Mouse (Mus musculus) left cerebral cortex, adult 9 months (tissue): ENCODE measurements at regions not wholly inside any gene's neighbourhood (a gene's known extent, or its start where the extent isn't known, plus 50 kb on each side); places are given as distances from the start of the nearest gene placed in this dataset.
"Not testable (repeated sequence)": the region's sequence is repeated elsewhere in the genome, so short reads cannot be mapped to it uniquely, and the experiment has no call there.

ENCODE experiments used
- DNase-seq, 2 experiments: peaks; one replicate each; pipeline ENCODE4 v3.0.0; 2022; ENCODE audit warnings: low spot score in 2 of 2

DNA sequence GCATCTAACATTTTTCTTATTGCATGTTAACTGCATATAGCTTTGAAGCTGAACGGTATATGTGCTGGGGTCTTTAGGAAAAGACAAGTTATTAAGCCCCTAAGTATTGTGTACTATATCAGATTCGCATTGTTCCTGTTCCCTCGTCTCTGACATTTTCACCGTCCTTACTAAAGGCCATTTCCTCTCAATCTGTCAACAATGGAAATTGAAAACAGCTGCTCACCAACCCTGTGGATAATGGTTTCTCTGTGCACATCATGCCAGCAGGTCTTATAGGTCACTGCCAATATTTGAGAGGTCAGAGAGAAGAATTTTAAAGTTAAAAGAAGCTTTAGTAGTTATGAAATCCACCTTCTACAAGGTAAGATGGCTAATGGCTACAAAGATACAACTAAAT is 797.4 kb upstream of the Impad1 start:
- DNase-seq: no peak

DNA sequence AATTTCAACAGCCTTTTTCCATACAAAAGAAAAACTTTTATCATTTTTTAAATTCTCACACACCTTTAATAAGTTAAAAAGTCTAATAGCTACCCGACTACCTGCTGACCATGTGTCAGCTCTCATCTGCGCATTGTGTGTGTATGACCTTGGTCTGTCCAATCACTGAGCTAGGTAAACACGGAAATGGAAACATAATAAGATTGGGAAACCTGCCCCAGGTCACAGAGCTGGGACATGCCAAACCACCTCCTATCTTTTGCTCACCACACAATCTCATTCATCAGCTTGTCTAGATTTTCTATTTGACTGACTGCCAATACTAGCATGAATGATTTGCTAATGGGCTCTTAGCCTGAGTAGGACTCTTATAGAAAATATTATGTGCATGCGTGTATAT is 794.3 kb upstream of the Impad1 start:
- no peak for DNase-seq

DNA sequence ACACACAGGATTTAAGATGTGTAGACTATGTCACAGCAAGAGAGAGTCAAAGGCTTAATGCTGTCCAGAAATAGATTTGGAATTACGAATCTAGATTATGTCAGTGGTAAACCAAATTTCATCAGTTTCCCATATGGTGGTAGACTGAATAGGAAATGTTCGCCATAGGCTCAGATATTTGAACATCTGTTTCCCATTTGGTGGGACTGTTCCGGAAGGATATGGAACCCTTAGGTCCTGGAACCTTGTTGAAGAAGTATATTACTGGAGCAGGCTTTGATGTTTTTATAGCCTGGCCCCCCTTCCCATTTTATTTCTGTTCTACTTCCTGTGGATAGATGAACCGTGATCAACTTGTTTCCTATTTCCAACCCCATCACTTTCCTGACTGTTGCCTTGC is 792.0 kb upstream of the Impad1 start:
- DNase-seq: no peak

DNA sequence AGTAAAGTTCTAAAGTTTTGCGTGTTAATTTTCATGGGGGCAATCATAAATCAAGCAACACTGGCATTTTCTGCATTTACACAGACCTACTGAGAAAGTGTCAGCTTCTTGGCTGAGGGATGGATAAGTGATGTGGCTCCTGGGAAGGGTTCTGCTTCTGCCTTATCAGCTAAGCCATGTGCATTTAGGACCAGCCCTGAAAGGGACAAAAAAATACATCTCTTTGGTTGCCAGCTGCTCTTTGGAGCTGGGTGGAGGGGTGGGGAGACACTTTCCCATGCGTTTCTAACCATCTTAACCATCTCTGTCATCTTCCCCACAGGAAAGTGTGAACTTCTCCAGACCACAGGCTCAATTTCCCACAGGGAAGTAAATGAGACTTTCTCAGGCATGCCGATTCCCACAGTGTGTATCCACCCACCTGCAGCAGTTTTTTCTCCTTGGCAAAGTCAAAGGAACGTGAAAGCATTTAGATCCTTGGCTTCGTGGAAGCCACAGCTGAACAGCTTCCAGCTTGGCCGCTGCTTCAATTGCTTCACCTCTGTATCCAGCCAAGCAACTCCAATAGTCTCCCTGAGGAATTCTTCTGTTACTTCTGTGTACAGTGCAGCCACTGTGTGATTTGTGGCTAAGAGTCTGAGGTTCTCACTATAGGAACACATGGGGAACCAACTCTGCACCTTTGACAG is 791.0 kb upstream of the Impad1 start:
- DNase-seq: no peak

DNA sequence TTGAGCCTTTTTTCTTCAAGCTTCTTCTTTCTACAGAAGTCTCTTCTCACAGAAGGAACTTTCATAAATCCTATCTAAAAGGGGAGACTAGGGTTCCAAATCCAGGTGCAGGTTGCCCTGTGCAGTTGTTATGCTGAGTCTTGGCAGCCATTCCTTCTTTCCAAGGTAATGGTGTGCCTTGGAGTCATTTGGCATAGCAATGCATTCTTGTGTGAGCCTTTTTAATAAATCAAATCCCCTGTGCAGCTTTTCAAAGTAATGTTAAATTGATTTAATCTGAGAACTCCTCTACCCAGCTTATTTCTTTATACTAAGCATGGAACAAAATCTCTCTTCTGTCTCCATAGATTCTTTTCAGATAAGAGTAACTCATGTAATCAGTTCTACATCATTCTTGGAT is 774.9 kb upstream of the Impad1 start:
- DNase-seq: no peak

DNA sequence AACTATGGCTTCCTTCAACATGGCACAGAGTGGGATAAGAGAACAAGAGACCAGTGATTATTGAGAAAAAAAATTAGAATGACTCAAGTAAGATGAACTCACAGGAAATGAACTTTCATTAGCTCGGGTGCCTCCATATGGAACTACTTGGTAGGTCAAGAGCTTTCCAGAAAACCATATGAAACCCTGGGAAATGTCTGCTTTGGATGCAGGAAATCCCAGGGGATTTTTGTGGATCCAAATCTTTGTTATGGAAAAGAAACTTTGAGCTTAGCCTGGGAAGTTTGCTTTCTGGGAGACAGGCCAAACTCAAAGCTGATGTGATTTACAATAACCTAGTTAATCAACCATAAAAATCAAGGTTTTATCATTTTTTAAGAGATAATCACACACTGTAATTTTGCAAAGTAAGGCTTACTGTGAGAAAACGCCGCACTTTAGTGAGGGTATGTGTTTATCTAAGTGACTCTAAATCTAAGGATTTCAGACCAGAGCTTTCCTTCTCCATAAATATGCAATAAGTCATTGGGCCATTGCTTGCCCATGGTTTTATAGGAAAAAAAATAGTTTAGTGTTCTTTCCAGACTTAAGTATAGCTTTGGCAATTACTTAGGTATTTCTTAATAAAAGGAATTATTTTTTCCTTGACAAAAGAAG is 767.0 kb upstream of the Impad1 start:
- DNase-seq: no peak

DNA sequence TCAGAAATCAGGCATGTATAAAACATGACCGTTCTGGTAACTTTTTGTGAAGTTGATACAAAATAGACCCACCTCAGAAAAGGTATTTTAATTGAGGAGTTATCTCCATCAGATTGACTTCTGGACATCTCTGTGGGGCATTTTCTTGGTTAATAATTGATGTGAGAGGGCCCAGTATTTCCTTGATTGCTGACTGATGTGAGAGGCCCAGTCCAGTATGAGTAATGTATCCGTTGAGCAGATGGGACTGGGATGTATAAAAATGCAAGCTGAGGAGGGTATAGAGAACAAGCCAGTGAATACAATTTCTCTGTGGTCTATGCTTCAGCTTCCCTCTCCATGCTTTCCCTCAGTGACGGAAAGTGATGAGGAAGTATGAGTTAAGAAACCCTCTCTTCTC is 747.0 kb upstream of the Impad1 start:
- DNase-seq: no peak

DNA sequence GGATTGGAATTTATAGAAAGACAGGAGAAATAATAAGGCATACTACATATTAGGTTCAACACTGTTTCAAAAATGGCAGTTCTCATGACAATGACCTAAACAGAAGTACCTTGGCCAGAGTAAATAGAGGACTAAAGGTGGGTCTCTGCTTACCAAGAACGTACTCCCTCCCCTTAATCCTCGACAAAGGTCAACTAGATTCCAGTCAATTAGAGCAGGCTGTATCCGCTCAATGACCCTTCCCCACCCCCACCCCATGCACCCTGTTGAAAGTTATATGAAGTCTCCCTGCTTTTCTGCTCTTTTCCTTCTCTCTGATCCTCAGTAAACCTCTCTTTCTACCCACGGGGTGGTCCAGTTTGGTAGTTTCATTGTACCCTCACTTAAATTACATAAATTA is 737.3 kb upstream of the Impad1 start:
- no peak for DNase-seq

DNA sequence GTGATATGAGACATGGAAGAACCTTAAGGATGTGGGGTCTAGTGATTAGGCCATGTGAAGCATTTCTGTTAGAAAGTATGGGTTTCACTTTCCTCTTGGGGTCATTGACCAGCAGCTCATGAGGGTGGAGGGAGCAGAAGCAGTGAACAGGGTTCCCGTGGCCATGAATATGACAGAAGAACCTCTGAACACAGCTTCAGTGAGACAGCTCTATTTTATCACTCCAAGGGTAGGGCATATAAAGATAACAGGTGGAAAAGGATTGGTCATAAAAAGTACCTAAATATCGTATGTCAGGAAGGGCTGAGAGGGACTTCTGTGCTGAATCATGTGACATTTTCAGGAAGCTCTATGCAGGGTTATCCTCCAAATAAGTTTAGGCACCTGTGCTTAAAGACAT is 725.4 kb upstream of the Impad1 start:
- no peak for DNase-seq

DNA sequence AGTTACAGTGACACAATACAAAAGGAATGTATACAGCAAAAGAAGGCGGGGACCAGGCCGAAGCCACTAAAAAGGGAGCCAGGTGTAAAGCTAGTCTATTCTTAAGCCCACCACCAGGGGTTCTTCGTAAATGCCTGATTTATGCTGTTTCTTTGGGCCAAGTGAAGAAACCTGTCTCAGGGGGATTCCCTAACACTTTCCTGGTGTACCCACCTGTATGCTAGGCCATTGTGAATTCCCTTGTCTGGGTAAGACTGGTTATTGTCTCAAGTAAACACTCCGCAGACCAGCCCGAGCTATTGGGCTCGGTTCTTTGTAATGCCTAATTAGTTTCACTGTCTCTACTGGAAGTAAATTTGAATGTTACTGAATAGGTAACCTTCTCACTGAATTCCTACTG is 722.3 kb upstream of the Impad1 start:
- not testable (repeated sequence) for DNase-seq

DNA sequence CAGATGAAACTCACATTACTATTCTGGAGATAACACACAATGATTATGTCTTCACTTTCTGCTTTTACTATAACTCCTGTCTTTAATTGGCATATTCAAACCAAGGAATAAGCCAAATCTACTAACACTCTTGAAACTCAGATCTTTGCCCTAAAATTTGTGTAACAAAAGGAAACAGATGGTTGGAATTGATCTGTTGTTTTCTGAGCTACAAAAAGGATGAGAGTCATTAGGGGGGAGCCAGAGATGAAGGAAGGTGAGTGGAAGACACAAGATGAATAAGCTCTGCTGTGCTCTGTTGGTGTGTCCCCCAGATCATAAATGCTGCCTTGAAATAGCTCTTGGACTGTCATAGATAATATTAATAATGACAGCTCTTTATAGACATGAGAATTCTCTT is 718.6 kb upstream of the Impad1 start:
- no peak for DNase-seq

DNA sequence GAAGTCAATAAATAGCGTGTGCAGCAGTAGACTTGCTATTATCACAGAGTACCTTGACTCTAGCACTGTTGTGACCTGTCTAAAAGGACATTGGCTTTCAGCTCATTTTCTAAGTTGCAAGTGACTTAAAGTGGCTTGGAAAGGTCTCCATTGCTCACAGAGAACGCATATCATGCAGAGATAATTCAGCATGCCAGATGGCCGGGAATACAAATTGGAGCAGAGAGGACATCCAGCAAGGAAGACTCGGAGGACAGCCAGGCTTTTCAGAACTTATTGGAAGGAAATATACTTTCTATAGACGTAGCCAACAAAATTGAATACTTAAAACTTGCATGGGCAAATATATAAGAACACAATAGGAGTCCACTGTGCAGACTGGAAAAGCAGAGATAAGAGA is 716.2 kb upstream of the Impad1 start:
- peak in 1 of 2 experiments; percentile 2 for DNase-seq

DNA sequence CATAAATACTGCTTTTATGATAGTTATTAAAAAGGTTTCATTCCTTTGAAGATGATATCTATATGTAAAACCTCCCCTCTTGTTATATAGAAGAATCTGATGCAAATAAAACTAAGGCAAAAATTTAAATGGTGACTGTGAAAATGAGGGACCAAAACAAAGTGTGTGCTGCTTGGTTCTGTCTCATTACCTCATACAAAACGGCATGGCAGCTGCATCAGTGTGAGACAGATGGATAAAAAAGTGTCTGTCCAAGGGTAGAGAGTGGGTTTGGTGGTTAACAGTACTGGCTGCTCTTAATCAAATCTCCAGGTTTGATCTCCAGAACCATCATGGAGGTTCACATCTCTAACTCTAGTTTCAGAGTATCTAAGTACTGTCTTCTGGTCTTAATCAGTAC is 701.9 kb upstream of the Impad1 start:
- DNase-seq: no peak

DNA sequence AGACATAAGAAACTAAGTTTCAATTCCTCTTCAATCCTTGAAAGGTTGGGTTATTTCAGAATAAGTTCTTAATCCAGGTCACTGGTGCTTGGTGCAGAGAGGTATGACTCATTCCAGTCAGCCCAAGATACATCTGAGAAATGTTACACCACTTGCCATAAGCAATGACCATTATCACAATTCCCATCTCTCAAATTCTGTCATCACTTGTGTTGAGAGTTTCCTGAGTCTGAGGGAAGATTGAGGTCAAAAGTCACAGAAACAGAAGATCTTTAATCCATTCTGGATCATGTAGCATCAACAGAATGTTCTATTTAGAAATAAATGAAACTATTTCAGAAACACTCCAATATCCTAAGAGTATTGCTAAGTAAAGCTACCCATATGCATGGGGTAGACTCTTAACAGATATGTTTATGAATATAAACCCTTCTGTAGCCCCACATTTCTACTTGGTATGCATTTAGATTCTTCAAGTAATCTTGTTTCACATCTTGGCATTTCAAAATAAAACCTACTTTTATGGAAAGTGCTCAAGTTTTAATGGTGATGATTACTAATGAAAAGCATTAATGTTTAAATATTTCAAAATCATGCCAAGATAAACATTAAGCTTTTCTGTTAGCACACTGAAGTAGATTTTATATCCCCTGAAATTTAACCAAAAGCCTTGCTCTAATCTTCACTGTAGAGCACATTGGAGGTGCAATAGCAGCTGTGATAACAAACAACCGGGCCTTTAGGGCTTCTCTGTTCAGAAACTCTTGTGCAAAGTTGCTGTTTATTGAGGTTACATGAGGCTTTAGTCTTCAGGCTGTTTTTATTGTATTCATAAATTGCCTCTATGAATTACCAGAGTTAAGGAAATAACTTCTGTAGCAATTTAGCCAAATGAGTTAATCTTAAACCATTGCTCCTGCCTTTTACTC is 701.2 kb upstream of the Impad1 start:
- no peak for DNase-seq

DNA sequence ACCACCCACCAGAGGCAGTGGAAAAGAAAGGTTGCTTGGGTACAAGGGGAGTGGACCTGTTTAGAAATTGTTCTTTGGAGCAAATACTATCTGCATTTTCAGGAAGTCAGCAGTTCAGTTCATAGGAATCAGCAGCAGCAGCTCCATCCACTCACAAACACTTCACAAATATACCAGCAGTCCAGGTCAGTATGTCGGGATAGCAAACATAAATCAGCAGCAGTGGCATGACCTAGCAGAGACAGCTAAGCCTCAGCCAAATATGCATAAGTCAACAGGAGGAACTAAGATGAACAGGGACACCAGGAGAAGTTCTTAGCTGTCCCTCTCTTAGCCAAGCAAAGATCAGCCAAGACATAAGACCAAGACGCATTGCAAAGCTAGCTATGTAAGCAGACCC is 693.6 kb upstream of the Impad1 start:
- DNase-seq: no peak

DNA sequence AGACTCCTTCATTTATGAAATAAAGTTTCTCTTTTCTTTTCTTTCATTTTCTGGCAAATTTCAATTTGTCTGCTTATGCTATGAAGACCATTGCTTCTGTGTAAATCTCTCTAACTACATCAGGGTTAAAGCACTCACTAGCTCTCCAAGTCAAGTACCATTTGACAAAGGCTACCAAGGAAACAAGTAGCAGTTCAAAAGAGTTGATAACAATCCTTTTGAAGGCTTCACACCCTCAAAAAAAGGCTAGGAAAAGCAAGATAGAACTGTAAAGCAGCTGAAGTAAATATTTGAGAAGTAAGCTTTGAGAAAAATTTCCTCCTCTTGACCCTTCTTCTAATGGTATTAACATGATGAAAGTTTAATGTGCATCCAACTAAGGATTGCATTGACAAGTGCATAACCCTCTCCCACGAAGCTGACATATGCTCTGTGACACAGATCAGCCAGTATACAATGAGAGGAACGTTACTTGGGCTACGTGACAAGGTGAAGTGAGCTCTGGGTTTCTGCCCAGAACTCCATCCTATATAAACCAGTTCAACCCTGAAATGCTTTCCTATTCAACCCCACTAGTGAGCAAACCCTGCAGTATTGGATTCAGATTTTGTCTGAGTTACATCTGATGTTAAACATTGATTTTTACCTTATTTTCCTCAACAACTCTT is 678.9 kb upstream of the Impad1 start:
- DNase-seq: no peak

DNA sequence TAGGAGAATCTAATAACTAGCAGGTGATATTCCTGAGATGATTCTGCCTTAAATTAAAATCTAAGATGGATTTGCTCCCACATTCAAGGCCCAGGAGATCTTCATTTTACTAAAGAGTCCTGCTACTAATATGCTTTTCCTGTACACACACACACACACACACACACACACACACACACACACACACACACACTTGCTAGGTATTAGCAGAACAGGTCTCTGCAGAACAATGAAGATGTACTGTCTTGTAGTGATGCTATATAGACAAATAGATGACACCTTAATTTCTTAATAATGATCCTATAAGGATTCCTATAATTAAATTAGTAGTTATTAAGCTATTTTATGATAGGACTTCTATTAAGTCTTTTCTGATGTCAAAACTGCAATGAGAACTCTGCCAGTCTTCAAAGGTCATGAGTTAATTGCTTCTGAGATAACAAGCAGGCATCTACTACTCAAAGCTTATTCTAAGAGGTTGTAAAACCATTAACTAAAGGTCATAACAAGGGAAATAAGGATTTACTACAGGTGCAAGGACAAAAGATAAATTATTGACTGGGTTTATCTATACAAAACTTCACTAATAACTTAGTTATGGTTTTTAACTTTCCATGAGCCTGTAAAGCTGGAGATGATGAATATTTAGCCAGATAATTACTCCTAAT is 666.0 kb upstream of the Impad1 start:
- no peak for DNase-seq

DNA sequence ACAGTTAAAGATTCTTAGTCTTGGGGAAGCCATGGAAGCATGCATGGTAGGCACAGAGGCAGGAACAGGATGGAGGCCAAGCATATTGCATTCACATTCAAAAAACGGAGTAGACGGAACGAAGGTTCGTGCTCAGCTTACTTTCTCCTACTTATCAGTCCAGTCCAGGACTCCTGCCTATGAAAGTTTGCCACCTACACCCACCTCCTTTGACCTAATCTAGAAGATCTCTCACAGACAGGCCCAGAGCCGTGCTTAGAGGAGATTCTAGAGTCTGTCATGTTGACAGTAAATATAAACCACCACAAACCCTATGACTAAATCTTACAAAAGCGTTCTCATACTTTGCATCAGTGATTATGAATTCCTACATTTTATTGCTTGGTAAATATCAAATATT is 657.3 kb upstream of the Impad1 start:
- no peak for DNase-seq

DNA sequence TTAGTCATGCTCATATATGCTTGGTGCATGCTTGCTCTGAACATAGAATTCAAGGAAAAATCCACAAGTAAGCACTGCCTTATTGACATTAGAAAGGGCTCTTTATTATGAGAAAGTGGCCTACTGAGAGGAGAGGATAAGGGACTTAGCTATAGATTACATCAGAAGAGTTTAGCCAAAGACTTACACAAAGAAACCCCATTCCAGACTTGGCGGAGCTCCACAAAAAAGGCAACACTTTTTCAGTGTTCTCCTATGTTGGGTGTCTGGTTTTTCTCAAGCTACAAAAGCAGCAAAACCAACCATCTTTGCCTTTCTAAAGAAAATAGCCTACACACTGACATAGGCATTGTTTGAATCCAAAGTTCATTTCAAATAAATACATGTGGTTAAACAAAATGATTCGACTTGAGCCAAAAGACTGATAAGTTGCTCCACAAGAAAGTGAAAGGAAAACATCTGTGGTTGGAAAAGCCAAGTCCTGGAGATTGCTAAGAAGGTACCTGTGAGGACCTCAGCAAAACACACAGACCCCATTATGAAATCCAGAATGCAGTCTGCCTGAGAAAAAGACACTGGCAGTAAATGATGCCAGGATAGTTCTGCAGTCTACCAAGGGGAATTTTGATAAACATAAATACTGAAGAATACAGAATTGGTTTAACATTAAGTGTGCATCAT is 648.3 kb upstream of the Impad1 start:
- DNase-seq: no peak

DNA sequence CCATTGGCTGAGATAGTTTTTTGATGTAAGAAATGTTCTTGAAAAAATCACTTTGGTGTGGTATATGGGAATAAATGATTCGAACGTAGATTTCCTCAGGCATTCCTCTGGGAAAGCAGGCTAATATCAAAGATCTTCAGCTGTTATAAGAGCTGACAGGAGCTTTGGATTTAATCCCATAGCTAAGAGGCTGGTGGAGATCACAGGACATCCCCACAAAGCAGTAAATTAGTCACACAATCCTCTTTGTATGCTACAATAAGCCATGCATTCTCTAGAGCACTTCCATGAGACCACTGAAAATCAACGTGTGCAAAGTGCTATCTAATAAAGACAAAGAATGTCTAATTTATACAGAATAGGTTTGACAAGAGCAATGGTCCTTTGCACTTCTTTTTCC is 643.9 kb upstream of the Impad1 start:
- no peak for DNase-seq
